Mouse (Mus musculus) embryo, embryonic 10.5 days (tissue): ENCODE data around the gene Ubash3b.

Experiments
- DNase-seq: peaks from one replicate; pipeline ENCODE4 v3.0.0-alpha.2; 2015; ENCODE audit warnings: low spot score

Ubash3b gene

GRCm38 (mm10) chr9:41091187-41091586 lies 70.3 kb downstream of the Ubash3b start:
- DNase-seq = no peak

DNA sequence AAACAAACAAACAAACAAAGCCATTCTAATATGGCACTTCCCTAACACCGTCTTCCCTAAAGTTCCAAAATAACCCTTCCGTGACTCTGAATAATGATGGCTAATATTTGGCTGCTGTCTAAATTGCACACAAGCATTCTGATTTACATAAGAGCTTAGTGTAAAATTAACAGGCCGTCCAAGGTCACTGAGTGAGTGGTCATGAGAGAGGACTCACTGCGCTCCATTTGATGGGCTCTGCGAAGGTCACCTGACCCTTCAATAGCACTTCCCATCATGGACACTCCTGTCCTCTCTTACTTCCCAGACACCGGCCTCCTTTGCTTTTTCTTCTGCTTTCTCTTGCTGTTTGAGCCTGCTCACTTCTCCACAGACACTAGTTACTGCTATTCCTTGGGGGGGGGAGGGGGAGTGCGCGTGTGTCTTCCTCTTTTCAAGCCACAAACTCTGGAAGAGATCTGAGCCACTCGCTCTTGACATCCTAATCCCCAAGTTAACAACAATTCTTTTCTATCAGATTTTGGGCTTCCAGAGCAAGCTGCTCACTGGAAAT lies 73.6 kb downstream of the Ubash3b start:
- no peak for DNase-seq

DNA sequence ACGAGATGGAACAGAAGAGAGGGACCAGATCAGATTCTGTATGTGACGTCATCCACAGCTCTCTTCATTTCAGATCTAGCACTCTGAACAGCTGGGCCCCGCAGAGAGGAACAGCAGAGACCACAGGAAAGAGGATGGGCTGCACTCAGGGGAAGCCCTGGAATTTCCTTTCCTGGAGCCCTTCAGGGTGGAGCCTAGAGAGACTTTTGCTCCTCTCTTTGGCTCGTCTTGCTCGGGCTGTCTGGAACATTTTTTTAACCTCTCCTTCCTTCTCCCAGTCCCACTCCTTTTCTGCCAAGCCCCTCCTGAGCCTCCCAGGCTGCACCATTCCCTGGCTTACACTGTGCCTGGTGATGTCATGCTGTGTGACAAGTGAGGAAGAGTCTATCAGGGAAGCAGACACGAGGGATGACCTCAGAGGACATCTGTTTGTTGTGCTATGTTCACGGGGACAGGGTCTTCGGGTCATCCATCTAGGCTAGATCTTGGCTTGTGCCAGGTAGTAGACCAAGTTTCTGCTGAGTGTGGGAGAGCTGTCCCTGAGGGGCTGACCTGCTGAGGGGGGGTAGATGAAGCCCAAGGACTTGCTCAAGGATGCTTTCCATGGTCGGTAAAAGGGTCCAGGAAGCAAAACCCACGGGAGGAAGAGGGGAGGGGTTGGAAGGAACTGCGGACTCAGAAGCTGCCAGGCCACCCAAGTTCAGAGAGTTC lies 77.2 kb downstream of the Ubash3b start:
- no peak for DNase-seq

- DNase-seq = no peak
Observed at GRCm38 (mm10) chr9:41083386-41084055, 78.0 kb downstream of the Ubash3b start.

DNA sequence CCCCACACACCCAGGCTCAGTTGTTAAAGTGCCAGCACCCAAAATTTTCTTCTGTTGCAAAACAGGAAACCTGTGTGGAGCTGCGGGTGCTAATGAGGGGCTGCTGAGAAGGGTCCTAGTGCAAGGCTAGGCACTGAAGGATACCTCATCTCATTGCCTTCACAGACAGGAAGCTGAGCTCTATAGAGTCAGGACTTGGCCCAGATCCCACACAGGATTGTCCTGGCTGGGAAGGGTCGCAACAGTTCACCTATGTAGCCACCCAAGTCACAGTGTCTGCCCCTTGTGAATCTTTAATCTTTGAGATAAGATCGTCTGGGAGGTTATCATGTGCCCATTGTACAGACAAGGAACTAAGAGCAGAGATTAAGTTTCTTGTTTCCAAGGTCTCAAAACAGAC lies 78.6 kb downstream of the Ubash3b start:
- no peak for DNase-seq

DNA sequence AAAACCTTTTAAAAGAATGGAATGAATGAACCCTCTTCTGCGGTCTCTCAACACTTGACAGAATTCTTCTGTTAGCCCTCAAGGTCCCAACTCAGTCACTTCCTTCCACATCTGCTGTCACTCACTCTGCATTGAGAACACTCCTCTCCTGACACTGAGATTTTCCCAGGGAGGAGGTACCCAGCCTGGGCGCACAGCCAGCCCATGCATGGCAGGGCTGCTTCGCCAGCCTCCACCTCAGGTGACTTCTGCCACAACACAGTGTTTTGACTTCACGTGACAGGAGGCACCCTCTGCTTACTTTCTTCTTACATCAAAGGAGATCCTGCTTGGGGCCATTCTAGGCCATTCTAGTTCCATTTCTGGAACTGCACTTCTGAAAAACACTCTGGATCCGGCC lies 80.6 kb downstream of the Ubash3b start:
- DNase-seq = no peak

- DNase-seq = no peak
Observed at GRCm38 (mm10) chr9:41079428-41080155, 81.9 kb downstream of the Ubash3b start.

DNA sequence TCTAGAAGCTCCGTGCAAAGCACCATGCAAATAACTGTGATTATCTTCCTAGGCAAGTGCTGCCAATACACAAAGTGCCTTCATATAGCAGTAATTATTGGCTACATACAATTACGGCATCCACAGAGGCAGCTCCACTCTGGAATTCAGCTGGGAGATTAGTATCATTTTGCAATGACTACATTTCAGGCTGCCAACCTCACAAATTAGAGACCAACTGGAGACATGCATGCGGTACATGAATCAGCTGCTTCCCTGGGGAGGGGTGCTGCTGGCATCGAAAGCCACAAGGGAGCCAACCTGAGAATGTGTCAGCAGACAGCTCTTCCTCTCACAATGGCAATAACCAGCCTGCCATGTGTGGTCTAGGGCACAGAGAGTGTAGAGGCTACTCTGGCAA lies 83.3 kb downstream of the Ubash3b start:
- no peak for DNase-seq

DNA sequence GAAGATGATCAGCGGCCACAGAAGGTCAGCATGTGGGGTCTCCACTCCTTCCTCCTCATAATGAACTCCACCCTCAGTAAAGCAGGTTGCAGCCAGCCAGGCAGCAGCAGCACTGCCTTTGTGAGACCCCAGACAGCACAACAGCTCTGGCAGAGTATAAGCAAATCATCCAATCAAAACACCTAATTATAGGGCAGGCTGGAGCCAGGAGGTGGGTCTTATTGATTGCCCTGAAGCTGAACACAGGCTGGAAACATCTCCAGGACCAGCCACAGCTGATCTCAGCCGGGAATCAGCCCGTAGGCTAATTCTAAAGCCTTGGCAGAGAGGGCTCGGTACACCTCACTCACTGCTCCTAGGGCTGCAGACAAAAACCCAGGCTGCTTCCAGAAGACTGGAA lies 85.3 kb downstream of the Ubash3b start:
- DNase-seq = no peak

DNA sequence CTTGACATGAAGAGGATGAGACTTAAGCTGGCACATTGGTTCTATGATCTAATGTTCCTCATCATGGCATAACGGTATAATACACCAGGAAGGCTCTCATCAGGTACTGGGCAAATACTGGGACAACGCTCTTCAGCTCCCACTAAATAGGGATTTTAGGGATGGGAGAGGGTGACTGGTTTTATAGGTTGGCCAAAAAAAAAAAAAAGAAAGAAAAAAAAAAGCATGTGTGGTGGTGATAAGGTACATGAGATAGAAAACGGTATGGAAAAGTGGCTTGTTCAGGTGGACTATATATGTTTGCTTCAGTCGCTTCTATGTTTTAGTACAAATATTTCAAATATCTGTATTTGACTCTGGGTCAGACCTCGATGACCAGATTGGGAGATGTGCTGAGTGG lies 86.0 kb downstream of the Ubash3b start:
- no peak for DNase-seq

GRCm38 (mm10) chr9:41073196-41074009 lies 88.1 kb downstream of the Ubash3b start:
- DNase-seq = no peak

- DNase-seq = no peak
Observed at GRCm38 (mm10) chr9:41072786-41073185, 88.7 kb downstream of the Ubash3b start.

GRCm38 (mm10) chr9:41071906-41072511 lies 89.5 kb downstream of the Ubash3b start:
- no peak for DNase-seq

GRCm38 (mm10) chr9:41070761-41071181 lies 90.7 kb downstream of the Ubash3b start:
- DNase-seq = no peak

GRCm38 (mm10) chr9:41069509-41069908 lies 92.0 kb downstream of the Ubash3b start:
- no peak for DNase-seq

GRCm38 (mm10) chr9:41061446-41061845 lies 100.1 kb downstream of the Ubash3b start:
- peak; percentile 42 for DNase-seq

GRCm38 (mm10) chr9:41060617-41061016 lies 100.9 kb downstream of the Ubash3b start:
- no peak for DNase-seq

DNA sequence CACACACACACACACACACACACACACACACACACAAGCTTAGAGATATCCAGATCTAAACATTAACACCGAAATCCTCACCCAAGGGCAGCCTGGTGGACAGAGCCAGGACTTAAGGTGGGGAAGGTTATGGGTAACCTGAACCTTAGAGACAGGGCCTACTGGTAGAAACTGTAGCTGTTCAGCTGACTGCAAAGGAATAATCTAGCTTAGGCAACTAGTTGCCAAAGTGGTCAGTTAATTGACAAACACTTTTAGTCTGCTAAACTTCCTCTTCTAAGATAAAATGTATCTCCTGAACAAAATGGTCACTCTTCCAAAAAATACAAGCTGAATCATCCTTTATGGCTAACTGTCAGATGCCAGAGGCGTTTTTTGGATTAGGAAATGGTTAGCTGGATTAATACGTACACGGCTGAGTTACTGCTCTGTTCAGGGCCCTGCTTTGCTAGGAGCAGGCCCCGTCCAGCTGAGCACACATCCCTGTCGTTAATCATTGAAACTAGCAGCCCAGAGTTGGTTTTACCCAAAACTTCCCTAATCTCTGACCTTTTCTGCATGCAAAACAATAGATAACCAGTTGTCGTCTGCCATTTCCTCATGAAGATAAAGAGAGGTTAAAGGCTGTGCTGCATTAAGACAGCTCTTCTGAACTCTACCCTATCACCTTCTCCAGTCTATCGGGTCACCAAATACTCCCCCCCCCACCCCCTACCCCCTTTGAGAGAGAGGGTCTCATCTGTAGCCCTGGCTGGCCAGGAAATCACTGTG lies 102.5 kb downstream of the Ubash3b start:
- DNase-seq = no peak

DNA sequence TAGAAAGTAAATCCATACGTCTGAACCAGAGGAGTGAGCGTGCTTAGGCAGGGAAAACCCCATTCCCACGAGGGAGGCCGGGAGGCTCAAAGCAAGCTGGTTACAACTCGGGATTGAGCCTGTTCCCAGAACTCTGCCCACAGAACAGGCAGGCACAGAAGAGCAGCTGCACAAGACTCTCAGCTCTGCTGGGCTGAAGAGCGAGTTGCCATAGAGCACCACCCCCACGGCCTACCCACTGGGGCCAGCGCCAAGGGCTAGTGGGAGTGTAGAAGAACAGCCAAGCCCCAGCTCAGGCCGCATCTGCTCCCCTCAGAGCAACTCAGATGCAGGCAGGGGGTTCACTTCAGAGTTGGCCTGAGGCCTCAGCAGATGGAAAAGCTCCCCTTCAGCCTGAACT lies 107.3 kb downstream of the Ubash3b start:
- no peak for DNase-seq

GRCm38 (mm10) chr9:41053478-41053877 lies 108.0 kb downstream of the Ubash3b start:
- DNase-seq = no peak
